Mouse (Mus musculus) right cerebral cortex, postnatal 14 days (tissue): ENCODE results near the gene B4galnt1.
"Not testable (repeated sequence)": the region's sequence is repeated elsewhere in the genome, so short reads cannot be mapped to it uniquely, and the experiment has no call there.

ENCODE experiments used
- DNase-seq: peaks from one replicate; pipeline ENCODE4 v3.0.0; 2022

B4galnt1 gene

DNA sequence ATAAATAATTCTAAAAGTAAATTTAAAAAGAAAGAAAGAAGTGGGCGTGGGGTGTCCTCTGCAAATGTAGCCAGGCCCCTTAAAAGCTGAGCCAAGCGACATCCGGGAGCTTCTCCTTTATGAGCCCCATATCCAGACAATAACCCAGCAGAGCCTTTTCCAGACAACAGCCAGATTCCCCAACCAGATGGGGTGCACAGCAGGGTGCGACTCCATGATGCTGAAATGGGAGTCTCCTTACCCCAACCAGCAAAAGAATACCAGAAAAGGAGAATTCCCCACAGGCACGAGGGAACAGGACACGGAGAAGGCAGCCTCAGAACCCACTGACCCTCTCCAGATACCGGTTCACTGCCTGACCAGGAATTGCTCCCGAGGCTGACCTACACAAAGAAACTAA, 21.8 kb upstream of the B4galnt1 start:
- DNase-seq, result no peak

DNA sequence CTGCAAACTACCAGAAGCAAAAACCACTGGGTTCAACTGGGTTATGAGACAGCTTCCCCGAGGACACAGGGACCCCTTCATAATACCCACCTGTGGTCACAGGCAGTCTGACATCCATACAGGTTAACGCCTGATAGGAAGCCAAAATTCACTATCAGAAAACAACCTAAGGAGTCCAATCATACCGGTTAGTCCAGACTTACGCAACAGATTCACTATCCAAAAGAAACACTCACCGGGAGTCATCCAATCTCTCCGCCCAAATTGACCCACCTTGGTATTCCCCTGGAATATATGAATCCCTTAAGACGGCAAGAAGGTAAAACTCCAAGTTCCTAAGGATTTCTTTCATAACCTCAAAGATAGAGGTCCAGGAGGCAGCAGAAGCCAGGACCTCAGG, 20.5 kb upstream of the B4galnt1 start:
- DNase-seq, result no peak

DNA sequence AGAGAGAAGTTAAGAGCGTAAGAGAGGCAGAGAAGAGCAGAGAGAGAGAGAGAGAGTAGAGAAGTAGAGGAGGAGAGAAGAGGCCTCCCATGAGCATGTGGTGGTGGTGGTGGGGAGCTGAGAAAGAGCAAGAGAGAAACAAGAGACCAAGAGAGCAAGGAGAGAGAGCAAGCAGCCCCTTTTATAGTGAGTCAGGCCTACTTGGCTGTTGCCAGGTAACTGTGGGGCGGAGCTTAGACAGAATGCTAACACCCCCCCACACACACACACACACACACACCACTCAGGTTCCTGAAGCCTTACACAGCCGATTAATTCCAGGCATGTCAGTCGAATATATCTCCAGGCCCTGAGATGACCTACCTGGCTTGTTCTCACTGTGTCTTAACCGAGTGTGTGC, 19.7 kb upstream of the B4galnt1 start:
- DNase-seq, result no peak

- DNase-seq, result no peak
These were observed 17.9 kb upstream of the B4galnt1 start for GRCm38 (mm10) chr10:127147135-127147534.

DNA sequence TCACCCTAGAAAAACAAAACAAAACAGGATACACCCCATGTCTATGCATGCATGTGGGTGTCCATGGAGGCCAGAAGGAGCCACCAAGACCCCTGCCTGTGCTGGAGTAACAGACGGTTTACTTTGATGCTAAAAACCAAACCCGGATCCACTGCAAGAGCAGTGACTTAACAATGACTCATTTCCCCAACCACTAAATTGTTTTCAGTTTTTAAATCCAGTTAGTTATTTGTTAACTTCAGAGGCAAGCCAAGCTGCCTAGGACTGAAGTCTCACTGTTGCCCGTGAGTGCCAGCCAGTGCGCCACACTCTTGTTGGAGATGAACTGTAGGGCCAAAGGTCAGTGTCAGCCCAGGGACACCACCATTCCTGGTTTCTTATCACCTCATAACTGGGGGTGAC, 14.6 kb upstream of the B4galnt1 start:
- DNase-seq, result no peak

GRCm38 (mm10) chr10:127151233-127151632, 13.8 kb upstream of the B4galnt1 start:
- not testable (repeated sequence) for DNase-seq

DNA sequence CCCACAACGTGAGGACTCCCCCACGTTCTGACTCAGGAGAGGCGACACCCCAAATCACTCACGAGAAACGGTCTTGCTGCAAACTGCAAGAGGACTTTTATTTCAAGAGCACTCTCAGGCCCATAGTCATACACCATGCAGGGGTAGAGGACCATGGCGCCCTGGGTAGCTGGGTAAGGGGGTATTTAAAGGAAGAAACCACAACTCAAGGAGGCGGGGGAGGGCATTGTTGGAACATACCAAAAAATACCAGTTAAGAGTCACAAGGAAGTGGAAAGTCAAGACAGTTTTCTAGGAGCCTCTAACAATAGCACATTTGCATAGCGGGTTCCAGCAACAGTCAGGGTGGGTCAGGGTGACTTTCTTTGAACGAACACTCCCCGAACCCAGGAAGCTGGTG, 12.5 kb upstream of the B4galnt1 start:
- not testable (repeated sequence) for DNase-seq

- DNase-seq, result no peak
These were observed 11.7 kb upstream of the B4galnt1 start for GRCm38 (mm10) chr10:127153323-127153722.

DNA sequence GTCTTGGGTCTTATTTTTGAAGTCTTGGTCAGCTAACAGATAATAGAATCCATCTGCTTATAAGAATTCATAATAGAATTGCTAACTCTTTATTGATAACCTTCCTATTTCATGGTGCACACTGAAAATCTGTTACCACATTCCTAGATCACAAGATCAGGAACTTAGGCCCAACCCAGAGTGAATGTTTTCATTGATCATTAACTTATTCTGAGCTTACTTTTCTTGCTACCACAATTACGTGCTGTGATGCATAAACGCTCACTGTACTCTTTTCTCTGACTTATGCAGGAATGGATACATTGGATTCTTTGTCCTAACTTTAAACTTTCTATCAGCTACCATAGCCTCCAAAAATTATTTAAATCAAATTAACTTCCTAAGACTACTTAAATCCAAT, 10.8 kb upstream of the B4galnt1 start:
- no peak for DNase-seq

- DNase-seq, result no peak
These were observed 10.4 kb upstream of the B4galnt1 start for GRCm38 (mm10) chr10:127154652-127155051.

GRCm38 (mm10) chr10:127156089-127156488, 8.9 kb upstream of the B4galnt1 start:
- DNase-seq, result no peak

- no peak for DNase-seq
These were observed 8.5 kb upstream of the B4galnt1 start for GRCm38 (mm10) chr10:127156511-127156910.

DNA sequence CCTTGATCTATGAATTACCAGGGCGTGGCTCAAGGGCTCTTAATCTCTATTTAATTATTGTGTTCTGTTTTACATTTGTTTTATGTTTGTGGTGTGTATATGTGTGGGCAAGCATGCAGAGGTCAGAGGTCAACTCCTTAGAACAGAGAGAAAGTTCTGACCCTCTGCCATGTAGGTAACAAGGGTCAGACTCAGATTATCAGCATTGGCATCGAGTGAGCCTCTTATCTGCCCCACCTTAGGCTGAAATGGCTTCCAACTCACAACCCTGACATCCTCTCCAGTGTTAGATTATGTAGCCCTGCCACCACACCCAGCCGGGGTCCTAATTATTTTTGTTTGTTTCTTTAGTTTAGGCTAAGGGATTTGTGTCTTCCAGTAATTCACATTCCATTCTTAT, 6.6 kb upstream of the B4galnt1 start:
- DNase-seq, result no peak

DNA sequence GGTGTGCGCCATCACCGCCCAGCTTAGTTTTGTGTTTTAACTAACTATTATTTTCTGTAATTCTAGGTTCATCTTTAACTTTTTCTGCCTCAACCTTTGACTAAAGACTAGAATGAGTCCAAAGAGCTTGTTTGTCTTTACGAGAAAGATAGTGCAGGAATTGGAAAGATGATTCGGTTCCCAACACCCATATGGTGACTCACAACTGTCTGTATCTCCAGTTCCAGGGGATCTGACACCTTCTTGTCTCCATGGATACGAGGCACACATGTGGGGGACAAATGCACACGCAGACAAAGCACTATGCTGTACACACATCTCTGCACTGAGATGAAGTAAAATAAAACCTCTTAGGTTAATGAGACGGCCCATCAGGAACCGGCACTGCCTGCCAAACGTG, 4.9 kb upstream of the B4galnt1 start:
- no peak for DNase-seq

GRCm38 (mm10) chr10:127160728-127161127, 4.3 kb upstream of the B4galnt1 start:
- no peak for DNase-seq

GRCm38 (mm10) chr10:127162771-127163261, 2.2 kb upstream of the B4galnt1 start:
- not testable (repeated sequence) for DNase-seq

DNA sequence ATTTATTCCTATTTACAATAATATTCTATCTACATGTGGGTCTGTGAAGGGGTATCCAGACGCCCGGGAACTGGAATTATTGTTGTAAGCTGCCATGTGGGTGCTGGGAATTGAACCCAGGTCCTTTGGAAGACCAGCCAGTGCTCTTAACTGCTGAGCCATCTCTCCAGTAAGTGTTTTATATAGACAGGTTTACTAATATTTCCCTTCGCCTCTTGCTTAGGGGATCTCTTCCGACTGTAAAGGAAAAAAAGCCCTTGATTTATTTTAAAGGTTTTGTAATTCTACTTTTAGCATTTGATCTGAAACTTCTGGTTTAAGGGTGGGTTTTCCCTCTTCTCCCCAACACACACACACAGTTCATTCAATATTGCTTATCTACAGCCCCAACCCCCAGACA, 835 bp upstream of the B4galnt1 start:
- DNase-seq, result no peak

GRCm38 (mm10) chr10:127165354-127165653, 279 bp downstream of the B4galnt1 start:
- DNase-seq, result no peak

DNA sequence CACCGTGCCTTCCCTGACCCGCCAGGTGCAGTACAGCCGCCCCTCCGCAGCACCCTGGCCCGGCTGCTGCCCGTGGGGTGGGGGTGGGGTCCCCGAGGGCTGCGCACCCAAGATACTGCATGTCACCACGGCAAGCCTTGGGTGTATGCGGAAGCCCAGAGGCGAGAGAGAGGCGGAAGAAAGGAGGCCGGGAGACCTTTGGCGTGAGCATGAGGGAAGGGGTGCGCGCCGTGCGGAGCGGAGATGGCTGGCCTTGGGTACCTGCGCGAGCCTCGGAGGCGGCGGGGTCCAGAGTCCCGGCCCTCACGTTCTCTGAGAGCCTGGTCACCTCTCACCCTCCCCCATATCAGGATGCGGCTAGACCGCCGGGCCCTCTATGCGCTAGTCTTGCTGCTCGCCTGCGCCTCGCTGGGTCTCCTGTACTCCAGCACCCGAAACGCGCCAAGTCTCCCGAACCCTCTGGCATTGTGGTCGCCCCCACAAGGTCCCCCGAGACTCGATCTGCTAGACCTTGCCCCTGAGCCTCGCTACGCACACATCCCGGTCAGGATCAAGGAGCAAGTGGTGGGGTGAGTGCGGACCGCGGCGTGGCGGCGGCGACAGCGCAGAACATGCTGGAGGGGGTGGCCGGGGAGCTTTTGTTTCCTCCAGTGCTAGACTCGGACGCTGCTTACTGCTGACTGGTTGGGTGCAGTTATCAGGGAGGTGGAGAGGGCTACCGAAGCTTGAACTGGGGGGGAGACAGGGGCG, 804 bp downstream of the B4galnt1 start:
- peak; percentile 53 for DNase-seq

GRCm38 (mm10) chr10:127166404-127166715, 1.3 kb downstream of the B4galnt1 start:
- DNase-seq, result no peak

GRCm38 (mm10) chr10:127166771-127167613, 2.0 kb downstream of the B4galnt1 start:
- no peak for DNase-seq

GRCm38 (mm10) chr10:127167614-127168192, 2.7 kb downstream of the B4galnt1 start:
- DNase-seq, result no peak

DNA sequence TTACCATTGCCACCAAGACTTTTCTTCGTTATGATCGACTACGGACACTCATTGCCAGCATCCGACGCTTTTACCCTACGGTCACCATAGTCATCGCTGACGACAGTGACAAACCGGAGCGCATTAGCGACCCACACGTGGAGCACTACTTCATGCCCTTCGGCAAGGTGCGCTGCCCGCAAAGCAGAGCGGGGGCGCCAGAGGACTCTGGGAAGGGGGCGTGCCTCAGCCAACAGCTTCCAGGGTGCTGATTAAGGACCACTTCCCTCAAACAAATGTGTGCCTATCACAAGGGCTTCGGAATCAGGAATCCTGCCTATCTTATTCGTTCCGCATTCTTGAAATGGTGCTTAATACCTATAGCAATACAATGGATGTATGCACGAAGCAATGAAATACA, 5.0 kb downstream of the B4galnt1 start:
- DNase-seq, result no peak

GRCm38 (mm10) chr10:127170837-127171272, 5.8 kb downstream of the B4galnt1 start:
- DNase-seq, result peak; percentile 72
